Mouse (Mus musculus): ENCODE measurements at regions not wholly inside any gene's neighbourhood (a gene's known extent, or its start where the extent isn't known, plus 50 kb on each side); places are given as distances from the start of the nearest gene placed in this dataset.
A peak's percentile ranks its signal among the peaks of the same experiment; 100 is the strongest.

GRCm38 (mm10) chr10:120587854-120588633, 111.8 kb upstream of the Hmga2 start:
- H3K27ac ChIP-seq (ENCODE audit: low read length), result no peak overlapping the region
- H3K36me3 ChIP-seq (ENCODE audit: control insufficient read depth, insufficient read depth, low read length), result no peaks in the 10 kb centered on the region
- ATAC-seq (ENCODE audit: insufficient read depth, low FRiP score), result no peak
- no peak overlapping the region for H3K4me3 ChIP-seq (replicated peaks; ENCODE audit: low read length)
- no peak overlapping the region for H3K4me2 ChIP-seq (ENCODE audit: low read depth, low read length)
- WGBS, result 64% methylated on average over 8 of the region's 8 CpGs
- H3K9me3 ChIP-seq (replicated peaks; ENCODE audit: control insufficient read depth, low read length), result no peaks in the 10 kb centered on the region
- no peak overlapping the region for H3K9ac ChIP-seq (ENCODE audit: low read length)
- H3K4me1 ChIP-seq (ENCODE audit: control insufficient read depth, insufficient read depth, low read length), result no peaks in the 10 kb centered on the region
- H3K27me3 ChIP-seq (ENCODE audit: control insufficient read depth, insufficient read depth, low read length), result no peaks in the 10 kb centered on the region

- no peaks in the 10 kb centered on the region for H3K27me3 ChIP-seq (ENCODE audit: control insufficient read depth, insufficient read depth, low read length)
- no peak overlapping the region for H3K9ac ChIP-seq (ENCODE audit: low read length)
- WGBS, result 73% methylated on average over 3 of the region's 3 CpGs
- ATAC-seq (ENCODE audit: insufficient read depth, low FRiP score), result no peak
- no peaks in the 10 kb centered on the region for H3K36me3 ChIP-seq (ENCODE audit: control insufficient read depth, insufficient read depth, low read length)
- no peak overlapping the region for H3K27ac ChIP-seq (ENCODE audit: low read length)
- H3K4me3 ChIP-seq (replicated peaks; ENCODE audit: low read length), result no peak overlapping the region
- no peaks in the 10 kb centered on the region for H3K9me3 ChIP-seq (replicated peaks; ENCODE audit: control insufficient read depth, low read length)
- H3K4me2 ChIP-seq (ENCODE audit: low read depth, low read length), result no peak overlapping the region
- H3K4me1 ChIP-seq (ENCODE audit: control insufficient read depth, insufficient read depth, low read length), result peaks cover 8% of the 10 kb centered on the region; the same call in 1 of the 2 replicates
These were observed 110.9 kb upstream of the Hmga2 start for GRCm38 (mm10) chr10:120587179-120587578.

DNA sequence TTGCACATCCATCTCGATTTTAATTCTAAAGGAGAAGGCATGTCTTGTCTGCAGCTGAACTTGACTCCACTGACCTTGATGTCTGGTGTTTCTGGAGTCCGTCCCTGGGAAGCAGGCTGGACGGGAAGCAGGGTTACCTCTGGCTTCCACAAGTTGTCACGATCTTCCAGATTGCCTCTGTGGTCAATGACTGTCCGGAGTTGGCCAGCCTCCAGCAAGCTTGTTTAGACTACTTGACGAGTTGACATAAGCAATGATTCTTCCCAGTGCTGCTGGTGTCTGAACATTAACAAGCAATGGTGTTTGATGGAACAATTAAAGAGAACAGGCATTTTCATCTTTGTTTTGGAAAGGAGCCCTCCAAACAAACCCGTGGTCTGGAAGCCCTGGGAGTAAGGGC, 106.2 kb upstream of the Hmga2 start:
- no peaks in the 10 kb centered on the region for H3K36me3 ChIP-seq (ENCODE audit: control insufficient read depth, insufficient read depth, low read length)
- no peak for ATAC-seq (ENCODE audit: insufficient read depth, low FRiP score)
- WGBS, result 22% methylated on average over 7 of the region's 7 CpGs

GRCm38 (mm10) chr10:120581547-120581946, 105.3 kb upstream of the Hmga2 start:
- H3K27me3 ChIP-seq (ENCODE audit: control insufficient read depth, insufficient read depth, low read length), result no peaks in the 10 kb centered on the region
- peaks cover 12% of the 10 kb centered on the region for H3K4me1 ChIP-seq (ENCODE audit: control insufficient read depth, insufficient read depth, low read length)
- H3K9ac ChIP-seq (ENCODE audit: low read length), result no peak overlapping the region
- H3K36me3 ChIP-seq (ENCODE audit: control insufficient read depth, insufficient read depth, low read length), result no peaks in the 10 kb centered on the region
- H3K4me2 ChIP-seq (ENCODE audit: low read depth, low read length), result no peak overlapping the region
- no peaks in the 10 kb centered on the region for H3K9me3 ChIP-seq (replicated peaks; ENCODE audit: control insufficient read depth, low read length)
- peak; percentile 72; the same call in 1 of the 2 replicates for ATAC-seq (ENCODE audit: insufficient read depth, low FRiP score)
- H3K27ac ChIP-seq (ENCODE audit: low read length), result no peak overlapping the region
- no peak overlapping the region for H3K4me3 ChIP-seq (replicated peaks; ENCODE audit: low read length)
- WGBS, result 72% methylated on average over 6 of the region's 6 CpGs

More for the DNA sequence above, 106.2 kb upstream of the Hmga2 start:
- Histone ChIP-seq H3K9ac (ENCODE audit: low read length) (no peak overlapping the region), H3K9me3 (replicated peaks; ENCODE audit: control insufficient read depth, low read length) (no peaks in the 10 kb centered on the region), H3K4me2 (ENCODE audit: low read depth, low read length) (no peak overlapping the region), H3K4me1 (ENCODE audit: control insufficient read depth, insufficient read depth, low read length) (peaks cover 12% of the 10 kb centered on the region), H3K27ac (ENCODE audit: low read length) (no peak overlapping the region), H3K27me3 (ENCODE audit: control insufficient read depth, insufficient read depth, low read length) (no peaks in the 10 kb centered on the region), H3K4me3 (replicated peaks; ENCODE audit: low read length) (no peak overlapping the region)

DNA sequence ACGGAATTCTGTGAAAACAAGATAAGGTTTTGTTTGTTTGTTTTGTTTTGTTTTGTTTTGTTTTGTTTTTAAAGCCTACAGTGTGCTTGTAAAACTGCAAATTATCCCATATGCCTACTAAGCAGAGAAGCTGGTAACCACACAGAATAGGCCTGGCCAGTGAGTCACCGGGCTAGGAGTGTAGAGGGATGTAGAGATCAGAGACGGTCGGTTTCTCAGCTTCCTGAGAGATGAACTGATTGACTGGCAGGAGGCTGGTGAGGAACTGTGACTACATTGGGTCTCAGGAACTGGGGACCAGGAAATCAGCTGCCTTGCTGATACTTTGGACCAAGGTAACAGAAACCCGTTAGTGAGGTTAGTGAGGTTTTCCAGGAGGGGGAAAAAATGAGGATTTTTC, 100.6 kb upstream of the Hmga2 start:
- Histone ChIP-seq H3K9me3 (replicated peaks; ENCODE audit: control insufficient read depth, low read length) (no peaks in the 10 kb centered on the region), H3K9ac (ENCODE audit: low read length) (no peak overlapping the region), H3K27me3 (ENCODE audit: control insufficient read depth, insufficient read depth, low read length) (no peaks in the 10 kb centered on the region), H3K4me2 (ENCODE audit: low read depth, low read length) (no peak overlapping the region), H3K4me1 (ENCODE audit: control insufficient read depth, insufficient read depth, low read length) (peaks cover 1% of the 10 kb centered on the region; the same call in 1 of the 2 replicates), H3K27ac (ENCODE audit: low read length) (no peak overlapping the region), H3K36me3 (ENCODE audit: control insufficient read depth, insufficient read depth, low read length) (no peaks in the 10 kb centered on the region), H3K4me3 (replicated peaks; ENCODE audit: low read length) (no peak overlapping the region)
- 72% methylated on average over 5 of the region's 5 CpGs for WGBS
- ATAC-seq (ENCODE audit: insufficient read depth, low FRiP score), result no peak

GRCm38 (mm10) chr10:120576148-120576547, 99.9 kb upstream of the Hmga2 start:
- Histone ChIP-seq H3K4me3 (replicated peaks; ENCODE audit: low read length) (no peak overlapping the region), H3K9ac (ENCODE audit: low read length) (no peak overlapping the region), H3K9me3 (replicated peaks; ENCODE audit: control insufficient read depth, low read length) (no peaks in the 10 kb centered on the region), H3K4me2 (ENCODE audit: low read depth, low read length) (no peak overlapping the region), H3K36me3 (ENCODE audit: control insufficient read depth, insufficient read depth, low read length) (no peaks in the 10 kb centered on the region), H3K27ac (ENCODE audit: low read length) (no peak overlapping the region), H3K27me3 (ENCODE audit: control insufficient read depth, insufficient read depth, low read length) (no peaks in the 10 kb centered on the region), H3K4me1 (ENCODE audit: control insufficient read depth, insufficient read depth, low read length) (peaks cover 2% of the 10 kb centered on the region; the same call in 1 of the 2 replicates)
- WGBS, result 37% methylated on average over 4 of the region's 4 CpGs
- ATAC-seq (ENCODE audit: insufficient read depth, low FRiP score), result no peak

- Histone ChIP-seq H3K4me2 (ENCODE audit: low read depth, low read length) (no peak overlapping the region), H3K27ac (ENCODE audit: low read length) (no peak overlapping the region)
These were observed 95.1 kb upstream of the Hmga2 start for GRCm38 (mm10) chr10:120571340-120571739.

GRCm38 (mm10) chr10:120565992-120566391, 89.7 kb upstream of the Hmga2 start:
- H3K27ac ChIP-seq (ENCODE audit: low read length), result no peak overlapping the region

More at GRCm38 (mm10) chr10:120571340-120571739, 95.1 kb upstream of the Hmga2 start:
- H3K4me1 ChIP-seq (ENCODE audit: control insufficient read depth, insufficient read depth, low read length), result peaks cover 2% of the 10 kb centered on the region; the same call in 1 of the 2 replicates
- no peak for ATAC-seq (ENCODE audit: insufficient read depth, low FRiP score)
- H3K27me3 ChIP-seq (ENCODE audit: control insufficient read depth, insufficient read depth, low read length), result no peaks in the 10 kb centered on the region
- H3K9ac ChIP-seq (ENCODE audit: low read length), result no peak overlapping the region
- H3K36me3 ChIP-seq (ENCODE audit: control insufficient read depth, insufficient read depth, low read length), result no peaks in the 10 kb centered on the region
- no peak overlapping the region for H3K4me3 ChIP-seq (replicated peaks; ENCODE audit: low read length)
- no peaks in the 10 kb centered on the region for H3K9me3 ChIP-seq (replicated peaks; ENCODE audit: control insufficient read depth, low read length)
- WGBS, result 6% methylated on average over 6 of the region's 6 CpGs

DNA sequence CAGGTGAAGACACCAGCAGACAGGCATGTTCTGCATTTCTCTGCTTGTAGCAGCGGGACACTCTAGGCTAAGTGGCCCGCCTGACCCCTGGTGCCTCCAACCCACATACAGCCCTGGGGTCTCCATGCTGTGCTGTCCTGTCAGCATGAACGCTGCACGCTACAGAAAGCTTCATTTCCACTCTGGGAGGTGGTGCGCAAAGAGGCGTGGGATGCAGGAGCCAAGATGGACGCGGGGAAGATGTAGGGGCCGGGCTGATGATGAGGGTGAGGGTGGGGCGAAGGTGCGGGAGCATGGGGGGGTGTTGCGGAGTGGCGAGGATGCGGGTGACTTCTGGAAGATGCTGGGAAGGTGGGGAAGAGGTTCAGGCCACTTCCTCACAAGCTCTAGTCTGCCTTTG, 88.6 kb upstream of the Hmga2 start:
- H3K27ac ChIP-seq (ENCODE audit: low read length), result no peak overlapping the region
- no peaks in the 10 kb centered on the region; the same call in 1 of the 2 replicates for H3K27me3 ChIP-seq (ENCODE audit: control insufficient read depth, insufficient read depth, low read length)
- no peaks in the 10 kb centered on the region for H3K9me3 ChIP-seq (replicated peaks; ENCODE audit: control insufficient read depth, low read length)
- no peak overlapping the region for H3K4me3 ChIP-seq (replicated peaks; ENCODE audit: low read length)
- H3K36me3 ChIP-seq (ENCODE audit: control insufficient read depth, insufficient read depth, low read length), result no peaks in the 10 kb centered on the region
- WGBS, result 31% methylated on average over 14 of the region's 14 CpGs
- ATAC-seq (ENCODE audit: insufficient read depth, low FRiP score), result no peak
- H3K4me1 ChIP-seq (ENCODE audit: control insufficient read depth, insufficient read depth, low read length), result peaks cover 5% of the 10 kb centered on the region; the same call in 1 of the 2 replicates
- peak overlapping the region; percentile 13; the same call in 1 of the 2 replicates for H3K4me2 ChIP-seq (ENCODE audit: low read depth, low read length)
- H3K9ac ChIP-seq (ENCODE audit: low read length), result no peak overlapping the region

More at GRCm38 (mm10) chr10:120565992-120566391, 89.7 kb upstream of the Hmga2 start:
- Histone ChIP-seq H3K27me3 (ENCODE audit: control insufficient read depth, insufficient read depth, low read length) (no peaks in the 10 kb centered on the region; the same call in 1 of the 2 replicates), H3K4me2 (ENCODE audit: low read depth, low read length) (no peak overlapping the region), H3K9me3 (replicated peaks; ENCODE audit: control insufficient read depth, low read length) (no peaks in the 10 kb centered on the region), H3K9ac (ENCODE audit: low read length) (no peak overlapping the region), H3K4me3 (replicated peaks; ENCODE audit: low read length) (no peak overlapping the region), H3K4me1 (ENCODE audit: control insufficient read depth, insufficient read depth, low read length) (peaks cover 5% of the 10 kb centered on the region; the same call in 1 of the 2 replicates), H3K36me3 (ENCODE audit: control insufficient read depth, insufficient read depth, low read length) (no peaks in the 10 kb centered on the region)
- ATAC-seq (ENCODE audit: insufficient read depth, low FRiP score), result no peak
- over 99% methylated on average over 4 of the region's 4 CpGs for WGBS
